Mouse (Mus musculus): ENCODE data around the gene Galnt3. TPM values are rescaled to one million over a fixed set of nuclear protein-coding genes. Genes with fewer than 3 reads are reported as not detected.
A peak's percentile ranks its signal among the peaks of the same experiment; 100 is the strongest.

The Galnt3 gene
- polyA plus RNA-seq, 1 experiment from 2014 or later, result 0.70 TPM

GRCm38 (mm10) chr2:66041203-66041916, 83.4 kb downstream of the Galnt3 start:
- DNase-seq (ENCODE audit: low spot score), result no peak
- Histone ChIP-seq H3K9ac (no peak overlapping the region), H3K4me3 (replicated peaks; ENCODE audit: low read length) (no peak overlapping the region), H3K27ac (peak overlapping the region; percentile 58), H3K27me3 (ENCODE audit: control insufficient read depth, insufficient read depth, low read length) (no peaks in the 10 kb centered on the region), H3K4me1 (replicated peaks; ENCODE audit: control insufficient read depth, insufficient read depth, low read length) (peaks cover 11% of the 10 kb centered on the region), H3K36me3 (replicated peaks; ENCODE audit: control insufficient read depth, insufficient read depth) (no peaks in the 10 kb centered on the region), H3K9me3 (ENCODE audit: control insufficient read depth, low read length) (no peaks in the 10 kb centered on the region), H3K4me2 (replicated peaks) (0 out of 2 replicates have a peak overlapping the region, but pooled peaks have one; percentile 2)
- 60% methylated on average over 21 of the region's 21 CpGs for WGBS
- ATAC-seq (ENCODE audit: low FRiP score), result no peak

GRCm38 (mm10) chr2:66040611-66041010, 84.2 kb downstream of the Galnt3 start:
- no peaks in the 10 kb centered on the region for H3K27me3 ChIP-seq (ENCODE audit: control insufficient read depth, insufficient read depth, low read length)
- H3K36me3 ChIP-seq (replicated peaks; ENCODE audit: control insufficient read depth, insufficient read depth), result no peaks in the 10 kb centered on the region
- ATAC-seq (ENCODE audit: low FRiP score) (no peak), DNase-seq (ENCODE audit: low spot score) (no peak)
- H3K4me1 ChIP-seq (replicated peaks; ENCODE audit: control insufficient read depth, insufficient read depth, low read length), result peaks cover 11% of the 10 kb centered on the region
- H3K27ac ChIP-seq, result no peak overlapping the region
- no peak overlapping the region for H3K9ac ChIP-seq
- H3K4me3 ChIP-seq (replicated peaks; ENCODE audit: low read length), result no peak overlapping the region
- no peak overlapping the region for H3K4me2 ChIP-seq (replicated peaks)
- H3K9me3 ChIP-seq (ENCODE audit: control insufficient read depth, low read length), result no peaks in the 10 kb centered on the region

- DNase-seq (ENCODE audit: low spot score) (peak; percentile 74), ATAC-seq (ENCODE audit: low FRiP score) (peak; percentile 83)
- H3K36me3 ChIP-seq (replicated peaks; ENCODE audit: control insufficient read depth, insufficient read depth), result no peaks in the 10 kb centered on the region; the same call in 1 of the 2 replicates
- no peak overlapping the region for H3K9ac ChIP-seq
- H3K4me2 ChIP-seq (replicated peaks), result no peak overlapping the region
- H3K4me3 ChIP-seq (replicated peaks; ENCODE audit: low read length), result no peak overlapping the region
- no peaks in the 10 kb centered on the region for H3K9me3 ChIP-seq (ENCODE audit: control insufficient read depth, low read length)
- WGBS, result 60% methylated on average over 9 of the region's 9 CpGs
- no peaks in the 10 kb centered on the region for H3K27me3 ChIP-seq (ENCODE audit: control insufficient read depth, insufficient read depth, low read length)
- H3K4me1 ChIP-seq (replicated peaks; ENCODE audit: control insufficient read depth, insufficient read depth, low read length), result no peaks in the 10 kb centered on the region
- no peak overlapping the region for H3K27ac ChIP-seq
Observed at GRCm38 (mm10) chr2:66034907-66035679, 89.7 kb downstream of the Galnt3 start.

Other genes with a start within 250 kb of the Galnt3 start
- gene Ttc21b, start 131.6 kb upstream of the Galnt3 start, polyA plus RNA-seq (2014; fragmentation: Nextera tagmentation; extraction: Ambion mirVana), result 13.6 and 13.7 TPM in 2 replicates